Mouse (Mus musculus): Measurements from ENCODE around the gene Thrb. TPM values are rescaled to one million over a fixed set of nuclear protein-coding genes. Genes with fewer than 3 reads are reported as not detected.

Gene Thrb
- polyA plus RNA-seq, 2 experiments = 1.3 to 3.9 TPM

- Histone ChIP-seq H3K27me3 (ENCODE audit: control insufficient read depth, insufficient read depth, low read length) (no peaks in the 10 kb centered on the region), H3K4me3 (replicated peaks; ENCODE audit: low read length) (no peak overlapping the region), H3K9ac (ENCODE audit: low read depth, low read length, severe bottlenecking) (no peak overlapping the region), H3K36me3 (ENCODE audit: control insufficient read depth, insufficient read depth, low read length) (no peaks in the 10 kb centered on the region), H3K4me2 (replicated peaks; ENCODE audit: low read depth, low read length, severe bottlenecking) (no peak overlapping the region), H3K4me1 (ENCODE audit: control insufficient read depth, insufficient read depth, low read length) (no peaks in the 10 kb centered on the region), H3K9me3 (ENCODE audit: control insufficient read depth, low read length) (no peaks in the 10 kb centered on the region), H3K27ac (replicated peaks; ENCODE audit: low read depth, low read length) (no peak overlapping the region)
- WGBS = 86% methylated on average over 3 of the region's 3 CpGs
- TF ChIP-seq POLR2A (IDR thresholded peaks at IDR 0.05; ENCODE audit: borderline replicate concordance, extremely low read depth, insufficient read depth, insufficient read length) = no peak
- DNase-seq (ENCODE audit: low spot score) = no peak
- ATAC-seq (ENCODE audit: low FRiP score, low read depth) = no peak
Observed at GRCm38 (mm10) chr14:17685491-17685890, 25.4 kb downstream of the Thrb start.

DNA sequence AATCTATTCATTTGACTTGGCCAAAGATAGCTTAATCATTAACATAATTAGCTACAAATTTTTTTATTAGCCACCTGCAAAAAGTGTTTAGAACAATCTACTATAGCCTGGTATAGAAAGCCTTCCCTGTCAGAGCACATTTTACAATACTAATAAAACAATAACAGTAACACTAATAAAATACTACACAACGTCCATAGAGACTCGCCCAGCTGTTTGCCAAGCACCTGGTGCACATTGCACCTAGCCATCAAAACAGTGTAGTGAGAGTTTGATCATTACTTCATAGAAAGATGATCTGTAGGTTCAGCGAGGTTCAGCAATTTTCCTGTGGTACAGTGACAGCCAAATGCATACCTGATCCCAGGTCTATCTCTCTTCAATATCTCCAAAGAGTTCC is 26.9 kb downstream of the Thrb start:
- no peaks in the 10 kb centered on the region for H3K36me3 ChIP-seq (ENCODE audit: control insufficient read depth, insufficient read depth, low read length)
- no peaks in the 10 kb centered on the region for H3K4me1 ChIP-seq (ENCODE audit: control insufficient read depth, insufficient read depth, low read length)
- WGBS = 39% methylated on average over 3 of the region's 3 CpGs
- no peak overlapping the region for H3K4me3 ChIP-seq (replicated peaks; ENCODE audit: low read length)
- ATAC-seq (ENCODE audit: low FRiP score, low read depth) = no peak
- no peak overlapping the region for H3K27ac ChIP-seq (replicated peaks; ENCODE audit: low read depth, low read length)
- DNase-seq (ENCODE audit: low spot score) = no peak
- H3K27me3 ChIP-seq (ENCODE audit: control insufficient read depth, insufficient read depth, low read length) = no peaks in the 10 kb centered on the region
- H3K9ac ChIP-seq (ENCODE audit: low read depth, low read length, severe bottlenecking) = no peak overlapping the region
- no peaks in the 10 kb centered on the region for H3K9me3 ChIP-seq (ENCODE audit: control insufficient read depth, low read length)
- no peak overlapping the region for H3K4me2 ChIP-seq (replicated peaks; ENCODE audit: low read depth, low read length, severe bottlenecking)
- no peak for TF ChIP-seq POLR2A (IDR thresholded peaks at IDR 0.05; ENCODE audit: borderline replicate concordance, extremely low read depth, insufficient read depth, insufficient read length)

GRCm38 (mm10) chr14:17691246-17691645 is 31.2 kb downstream of the Thrb start:
- Histone ChIP-seq H3K27me3 (ENCODE audit: control insufficient read depth, insufficient read depth, low read length) (no peaks in the 10 kb centered on the region), H3K27ac (replicated peaks; ENCODE audit: low read depth, low read length) (no peak overlapping the region), H3K9ac (ENCODE audit: low read depth, low read length, severe bottlenecking) (no peak overlapping the region), H3K4me1 (ENCODE audit: control insufficient read depth, insufficient read depth, low read length) (no peaks in the 10 kb centered on the region), H3K4me2 (replicated peaks; ENCODE audit: low read depth, low read length, severe bottlenecking) (no peak overlapping the region), H3K36me3 (ENCODE audit: control insufficient read depth, insufficient read depth, low read length) (no peaks in the 10 kb centered on the region), H3K4me3 (replicated peaks; ENCODE audit: low read length) (no peak overlapping the region), H3K9me3 (ENCODE audit: control insufficient read depth, low read length) (no peaks in the 10 kb centered on the region)
- TF ChIP-seq POLR2A (IDR thresholded peaks at IDR 0.05; ENCODE audit: borderline replicate concordance, extremely low read depth, insufficient read depth, insufficient read length) = no peak
- DNase-seq (ENCODE audit: low spot score) (no peak), ATAC-seq (ENCODE audit: low FRiP score, low read depth) (no peak)
- WGBS = 64% methylated on average over 1 of the region's 1 CpGs

GRCm38 (mm10) chr14:17695526-17695925 is 35.5 kb downstream of the Thrb start:
- no peak overlapping the region for H3K27ac ChIP-seq (replicated peaks; ENCODE audit: low read depth, low read length)
- DNase-seq (ENCODE audit: low spot score) (no peak), ATAC-seq (ENCODE audit: low FRiP score, low read depth) (no peak)
- no peak overlapping the region for H3K4me3 ChIP-seq (replicated peaks; ENCODE audit: low read length)
- TF ChIP-seq POLR2A (IDR thresholded peaks at IDR 0.05; ENCODE audit: borderline replicate concordance, extremely low read depth, insufficient read depth, insufficient read length) = no peak
- 73% methylated on average over 4 of the region's 4 CpGs for WGBS
- H3K9ac ChIP-seq (ENCODE audit: low read depth, low read length, severe bottlenecking) = no peak overlapping the region
- H3K9me3 ChIP-seq (ENCODE audit: control insufficient read depth, low read length) = no peaks in the 10 kb centered on the region
- H3K4me2 ChIP-seq (replicated peaks; ENCODE audit: low read depth, low read length, severe bottlenecking) = no peak overlapping the region
- H3K27me3 ChIP-seq (ENCODE audit: control insufficient read depth, insufficient read depth, low read length) = no peaks in the 10 kb centered on the region
- H3K4me1 ChIP-seq (ENCODE audit: control insufficient read depth, insufficient read depth, low read length) = no peaks in the 10 kb centered on the region
- no peaks in the 10 kb centered on the region for H3K36me3 ChIP-seq (ENCODE audit: control insufficient read depth, insufficient read depth, low read length)

GRCm38 (mm10) chr14:17697920-17698632 is 38.0 kb downstream of the Thrb start:
- no peak for DNase-seq (ENCODE audit: low spot score)
- H3K36me3 ChIP-seq (ENCODE audit: control insufficient read depth, insufficient read depth, low read length) = no peaks in the 10 kb centered on the region
- ATAC-seq (ENCODE audit: low FRiP score, low read depth) = no peak
- 85% methylated on average over 9 of the region's 9 CpGs for WGBS
- no peak overlapping the region for H3K4me2 ChIP-seq (replicated peaks; ENCODE audit: low read depth, low read length, severe bottlenecking)
- H3K4me3 ChIP-seq (replicated peaks; ENCODE audit: low read length) = no peak overlapping the region
- H3K27ac ChIP-seq (replicated peaks; ENCODE audit: low read depth, low read length) = no peak overlapping the region
- H3K27me3 ChIP-seq (ENCODE audit: control insufficient read depth, insufficient read depth, low read length) = no peaks in the 10 kb centered on the region
- no peaks in the 10 kb centered on the region for H3K9me3 ChIP-seq (ENCODE audit: control insufficient read depth, low read length)
- no peak overlapping the region for H3K9ac ChIP-seq (ENCODE audit: low read depth, low read length, severe bottlenecking)
- no peak for TF ChIP-seq POLR2A (IDR thresholded peaks at IDR 0.05; ENCODE audit: borderline replicate concordance, extremely low read depth, insufficient read depth, insufficient read length)
- H3K4me1 ChIP-seq (ENCODE audit: control insufficient read depth, insufficient read depth, low read length) = no peaks in the 10 kb centered on the region
